Mouse (Mus musculus) Patski (cell line): Measurements from ENCODE around the gene Itpr1. TPM values are rescaled to one million over a fixed set of nuclear protein-coding genes. Genes with fewer than 3 reads are reported as not detected.

Experiments
- ATAC-seq: fragments of 100-300 bp; one replicate; pipeline ENCODE4 v1.8.0; 2021
- CTCF ChIA-PET: fragments of 350-600 bp; sonication (Branson Sonifier 250); formaldehyde crosslinking; loops from one replicate; lab custom pipeline; 2022; ENCODE audit warnings: inconsistent platforms; lab: Charles Lee
- POLR2A ChIA-PET: fragments of 350-600 bp; sonication (Branson Sonifier 250); formaldehyde crosslinking; loops from one replicate; lab custom pipeline; 2022; ENCODE audit warnings: antibody characterized with exemption, inconsistent platforms; lab: Charles Lee
- DNase-seq: peaks from one replicate; pipeline ENCODE4 v3.0.0-alpha.2; 2011; ENCODE audit warnings: low read depth, low spot score
- H3K27me3 ChIP-seq: fragments of 371-371 bp; one replicate; pipeline ENCODE4 v1.5.1; 2021
- CTCF ChIP-seq: fragments of 100-300 bp; IDR thresholded peaks from one replicate; pipeline ENCODE4 v1.5.1; 2021
- in situ Hi-C: fragments of 300-500 bp; cut with MboI; formaldehyde crosslinking; loops from 3 replicates; pipeline ENCODE4 v1.11.1; 2018; ENCODE audit warnings: low pct_unique_long_range_greater_than_20kb, mixed read lengths
- polyA plus RNA-seq: library from polyadenylated mRNA; unstranded; gene quantifications from one replicate; pipeline ENCODE4 v1.2.3, GENCODE M21; 2021

Itpr1 gene
- polyA plus RNA-seq, 1 experiment from 2014 or later, result 67.1 TPM

DNA sequence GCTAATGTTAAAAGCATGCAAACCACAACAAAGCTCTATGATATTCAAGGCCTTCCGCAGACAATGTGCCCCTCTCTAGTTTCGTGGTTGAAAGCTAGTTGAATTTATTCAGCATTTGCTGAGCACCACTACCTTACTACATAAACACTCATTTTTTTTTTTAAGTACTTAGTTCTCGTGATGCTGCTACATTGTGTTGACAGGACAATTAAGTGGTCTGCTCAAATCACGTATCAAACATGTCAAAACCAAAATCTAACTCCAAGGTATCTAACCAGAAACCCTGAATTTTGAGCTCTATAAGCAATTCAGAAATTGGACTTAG lies 27.2 kb upstream of the Itpr1 start:
- TF ChIP-seq CTCF, result no peak
- ChIA-PET POLR2A (interaction anchor here (1.0 kb wide), 1 partner anchor 28 kb away, joined by 6 read pairs; no protein-coding TSS in a partner anchor), CTCF (interaction anchor here (0.8 to 2.1 kb wide), 3 partner anchors 9 to 88 kb away, joined by 3 to 5 read pairs (median 3); no protein-coding TSS in a partner anchor)
- no peak for ATAC-seq
- no peak for DNase-seq
- in situ Hi-C loops, result no loop called here
- peaks cover 5% of the 10 kb centered on the region for H3K27me3 ChIP-seq

DNA sequence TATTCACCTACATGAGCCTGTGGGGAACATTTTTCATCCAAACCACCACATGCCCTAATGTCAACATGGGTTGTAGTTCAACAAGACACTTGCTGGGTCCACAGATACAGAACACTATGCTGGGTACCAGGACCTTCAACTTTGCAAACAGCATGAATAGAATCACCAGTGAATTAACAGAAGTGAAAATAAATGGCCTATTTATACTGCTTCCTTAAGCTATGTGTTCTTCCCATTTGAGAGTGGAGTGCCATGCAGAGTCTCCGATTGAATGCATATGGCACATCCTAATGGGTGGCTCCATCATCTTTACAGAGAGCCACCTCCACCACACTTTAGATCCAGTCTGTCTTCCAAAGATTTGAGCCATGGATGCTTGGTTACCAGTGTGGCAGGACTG lies 22.2 kb upstream of the Itpr1 start:
- ATAC-seq (no peak), DNase-seq (no peak)
- ChIA-PET POLR2A (no interaction called here), CTCF (interaction anchor here (1.2 to 1.3 kb wide), 2 partner anchors 11 to 16 kb away, joined by 3 to 5 read pairs; no protein-coding TSS in a partner anchor)
- no peak for TF ChIP-seq CTCF
- peaks cover 38% of the 10 kb centered on the region for H3K27me3 ChIP-seq
- in situ Hi-C loops, result no loop called here

GRCm38 (mm10) chr6:108192632-108193031 lies 20.3 kb upstream of the Itpr1 start:
- in situ Hi-C loops, result no loop called here
- POLR2A ChIA-PET, result no interaction called here
- no peak for TF ChIP-seq CTCF
- CTCF ChIA-PET, result no interaction called here
- H3K27me3 ChIP-seq, result peaks cover 39% of the 10 kb centered on the region
- ATAC-seq (no peak), DNase-seq (no peak)

- POLR2A ChIA-PET, result no interaction called here
- ATAC-seq (no peak), DNase-seq (no peak)
- no peak for TF ChIP-seq CTCF
- CTCF ChIA-PET, result interaction anchor here (1.4 to 1.5 kb wide), 2 partner anchors 10 to 13 kb away, joined by 3 to 4 read pairs; no protein-coding TSS in a partner anchor
- in situ Hi-C loops, result no loop called here
- H3K27me3 ChIP-seq, result peaks cover 31% of the 10 kb centered on the region
These were observed 16.2 kb upstream of the Itpr1 start for GRCm38 (mm10) chr6:108196665-108197064.

DNA sequence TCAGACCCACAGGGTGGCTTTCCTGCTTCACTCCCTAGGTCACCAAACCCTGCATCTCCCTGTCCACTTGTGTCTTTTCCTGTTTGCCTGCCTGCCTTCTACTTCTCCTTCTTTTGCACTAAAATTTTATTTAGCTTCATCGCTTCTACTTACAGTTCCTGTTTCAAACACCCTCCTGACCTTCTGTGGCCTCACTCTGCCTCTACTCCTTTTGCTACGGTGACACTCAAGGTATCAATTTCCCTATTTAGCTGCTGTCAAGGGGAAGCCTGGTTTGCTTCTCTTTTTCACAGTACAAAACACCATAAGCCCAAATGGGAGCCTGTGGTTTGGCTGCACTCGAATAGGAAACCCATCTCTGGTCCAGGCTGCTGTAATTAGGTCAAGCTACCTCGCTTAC lies 15.8 kb upstream of the Itpr1 start:
- ATAC-seq, result no peak
- in situ Hi-C loops, result no loop called here
- H3K27me3 ChIP-seq, result peaks cover 31% of the 10 kb centered on the region
- ChIA-PET POLR2A (no interaction called here), CTCF (interaction anchor here (1.4 to 1.5 kb wide), 2 partner anchors 10 to 12 kb away, joined by 3 to 4 read pairs; no protein-coding TSS in a partner anchor)
- no peak for DNase-seq
- TF ChIP-seq CTCF, result no peak

- TF ChIP-seq CTCF, result no peak
These were observed 14.6 kb upstream of the Itpr1 start for GRCm38 (mm10) chr6:108198286-108198685.

DNA sequence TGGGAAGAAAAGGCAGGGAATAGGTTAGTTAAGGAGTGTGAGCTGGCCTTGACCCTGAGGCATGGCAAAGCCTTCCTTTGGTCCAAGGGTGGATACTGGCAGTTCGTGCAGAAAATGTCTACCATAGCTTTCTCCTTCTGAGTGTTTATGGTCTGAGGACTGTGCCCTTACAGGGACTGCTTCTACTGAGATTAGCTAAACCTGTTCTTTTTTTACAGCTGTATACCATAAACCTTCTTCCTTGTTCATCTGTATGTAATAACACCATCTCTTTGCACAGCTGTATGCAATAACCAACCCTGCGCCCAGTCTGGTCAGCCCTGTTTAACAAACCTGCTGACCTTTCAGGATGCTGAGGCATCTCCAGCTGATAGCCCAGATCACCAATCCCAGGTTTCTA lies 8.6 kb upstream of the Itpr1 start:
- in situ Hi-C loops, result no loop called here
- POLR2A ChIA-PET, result no interaction called here
- no peaks in the 10 kb centered on the region for H3K27me3 ChIP-seq
- no peak for TF ChIP-seq CTCF
- CTCF ChIA-PET, result no interaction called here
- DNase-seq (no peak), ATAC-seq (no peak)

More at GRCm38 (mm10) chr6:108198286-108198685, 14.6 kb upstream of the Itpr1 start:
- DNase-seq (no peak), ATAC-seq (no peak)
- CTCF ChIA-PET, result interaction anchor here (1.5 kb wide), 1 partner anchor 11 kb away, joined by 4 read pairs; no protein-coding TSS in a partner anchor
- POLR2A ChIA-PET, result no interaction called here
- in situ Hi-C loops, result no loop called here
- H3K27me3 ChIP-seq, result peaks cover 19% of the 10 kb centered on the region

GRCm38 (mm10) chr6:108206145-108206544 lies 6.8 kb upstream of the Itpr1 start:
- DNase-seq (no peak), ATAC-seq (no peak)
- in situ Hi-C loops, result no loop called here
- ChIA-PET CTCF (interaction anchor here (1.7 kb wide), 1 partner anchor 15 kb away, joined by 5 read pairs; no protein-coding TSS in a partner anchor), POLR2A (no interaction called here)
- no peaks in the 10 kb centered on the region for H3K27me3 ChIP-seq
- TF ChIP-seq CTCF, result no peak

DNA sequence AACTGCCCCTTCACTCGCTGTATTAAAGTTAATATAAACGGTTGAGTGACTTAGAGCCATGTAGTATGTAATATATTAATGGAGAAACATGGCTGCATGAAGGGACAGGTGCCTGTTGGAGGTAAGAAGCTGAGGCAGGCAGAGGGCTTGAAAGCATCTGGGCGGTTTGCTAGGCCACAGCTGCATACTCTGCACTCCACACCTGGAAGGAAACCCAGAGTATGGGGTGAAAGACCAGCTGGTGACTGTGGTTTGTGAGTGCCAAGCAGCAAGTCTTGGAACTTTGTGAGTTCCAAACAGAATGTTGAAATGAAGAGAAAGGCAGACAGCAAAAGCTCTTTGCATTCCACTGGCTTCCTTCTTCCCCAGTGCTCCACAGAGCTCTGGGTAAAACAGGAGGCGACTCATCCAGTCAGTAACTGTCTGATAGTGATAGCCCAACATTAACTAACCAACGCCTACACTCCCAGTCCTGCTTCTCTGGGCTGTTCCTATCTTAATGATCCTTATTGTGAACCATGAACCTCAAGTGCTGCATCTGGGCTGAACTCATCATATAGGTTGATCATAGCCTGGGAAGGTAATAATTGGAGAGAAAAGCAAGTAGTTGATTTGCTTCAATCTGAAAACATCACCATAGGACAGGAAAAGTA lies 5.9 kb upstream of the Itpr1 start:
- no peak for TF ChIP-seq CTCF
- ChIA-PET POLR2A (no interaction called here), CTCF (interaction anchor here (1.2 to 1.7 kb wide), 2 partner anchors 10 to 16 kb away, joined by 3 to 5 read pairs; no protein-coding TSS in a partner anchor)
- in situ Hi-C loops, result no loop called here
- DNase-seq, result no peak
- H3K27me3 ChIP-seq, result no peaks in the 10 kb centered on the region
- ATAC-seq, result no peak

DNA sequence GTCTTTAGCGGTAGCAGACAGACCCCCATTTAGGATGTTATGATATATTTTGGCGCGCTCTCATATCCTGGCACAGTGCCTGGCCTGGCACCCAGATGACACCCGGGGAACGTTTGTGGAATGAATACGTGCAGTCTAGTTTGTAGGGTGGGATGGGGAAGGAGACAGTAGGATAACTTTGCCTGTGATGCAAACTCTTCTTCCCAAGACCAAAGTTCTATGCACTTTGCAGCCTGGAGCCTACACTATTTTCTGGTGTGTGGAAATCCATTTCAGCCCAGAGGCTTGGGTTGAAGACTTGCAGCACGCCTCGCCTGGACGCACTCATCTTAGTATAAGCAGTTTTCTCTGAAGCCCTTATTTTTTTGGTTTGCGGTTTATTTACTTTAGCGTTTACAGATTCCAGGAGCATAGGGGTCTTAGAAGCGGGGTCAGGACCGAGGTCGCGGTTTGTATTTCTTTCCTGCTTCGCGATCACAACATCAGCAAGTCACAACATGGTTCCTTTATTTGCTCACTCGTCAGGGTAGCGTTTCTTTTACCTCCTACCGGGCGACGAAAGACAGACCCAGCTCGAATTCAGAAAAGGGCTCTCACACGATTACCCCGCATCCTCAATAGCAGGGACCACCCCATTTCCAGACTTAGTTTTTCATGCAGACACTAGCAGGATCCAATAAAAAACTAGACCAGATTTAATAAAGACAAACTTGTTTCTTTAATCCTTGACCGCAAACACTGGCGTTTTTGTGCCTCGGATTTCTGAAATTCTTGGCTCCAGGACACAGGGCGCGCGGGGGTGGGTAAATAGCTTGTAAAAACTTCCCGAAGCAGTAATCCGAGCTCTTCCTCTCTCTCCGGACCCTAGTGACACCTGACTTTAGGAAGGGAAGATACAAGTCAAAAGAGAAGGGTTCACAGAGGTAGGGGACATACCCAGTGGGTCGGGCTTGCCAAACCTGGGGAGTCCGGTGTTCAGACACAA lies 708 bp upstream of the Itpr1 start:
- in situ Hi-C loops, result no loop called here
- POLR2A ChIA-PET, result interaction anchor here (0.7 to 2.5 kb wide), 9 partner anchors 12 to 135 kb away, joined by 3 to 8 read pairs (median 3); no protein-coding TSS in a partner anchor
- ATAC-seq, result peak; percentile 19
- CTCF ChIA-PET, result interaction anchor here (1.2 to 2.4 kb wide), 2 partner anchors 20 to 110 kb away, joined by 3 to 8 read pairs; no protein-coding TSS in a partner anchor
- no peak for TF ChIP-seq CTCF
- no peaks in the 10 kb centered on the region for H3K27me3 ChIP-seq
- DNase-seq, result peak; percentile 48
